Mouse (Mus musculus) heart, postnatal 25 days (tissue): Measurements from ENCODE around the gene AI597479. TPM values are rescaled to one million over a fixed set of nuclear protein-coding genes. Genes with fewer than 3 reads are reported as not detected.

Experiments
- DNase-seq: peaks from one replicate; pipeline ENCODE4 v3.0.0; 2022; ENCODE audit warnings: low spot score
- intact Hi-C: fragments of 180-260 bp; cut with DNase I; formaldehyde crosslinking; loops from one replicate; pipeline ENCODE4 v1.15.1; 2025
- total RNA-seq, 2 experiments: library from RNA; stranded (reverse); gene quantifications; 2 replicates each; pipeline ENCODE4 v1.2.3; 2021

The AI597479 gene
- total RNA-seq, 2 experiments from 2014 or later: 18.6 to 19.5 TPM

DNA sequence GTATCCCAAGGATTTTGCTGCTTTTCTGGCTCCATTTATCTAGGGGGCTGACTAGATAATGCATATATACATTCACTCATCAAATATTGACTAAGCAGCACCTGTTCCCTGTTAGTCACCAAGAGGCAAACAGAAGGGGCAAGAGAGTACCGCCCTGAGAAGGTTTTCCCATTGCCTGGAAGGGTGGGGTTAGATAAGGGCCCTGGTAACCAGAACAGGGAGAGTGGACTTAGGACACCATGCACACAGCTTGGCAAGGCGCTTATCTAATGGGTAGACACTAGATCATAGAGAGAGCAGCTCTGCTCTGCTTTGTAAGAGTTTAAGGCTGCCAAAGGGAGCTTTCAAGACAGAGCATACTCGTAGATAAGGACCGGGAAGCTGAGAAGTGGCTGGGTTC is 54.1 kb downstream of the AI597479 start:
- no peak for DNase-seq
- intact Hi-C loops: no loop called here

DNA sequence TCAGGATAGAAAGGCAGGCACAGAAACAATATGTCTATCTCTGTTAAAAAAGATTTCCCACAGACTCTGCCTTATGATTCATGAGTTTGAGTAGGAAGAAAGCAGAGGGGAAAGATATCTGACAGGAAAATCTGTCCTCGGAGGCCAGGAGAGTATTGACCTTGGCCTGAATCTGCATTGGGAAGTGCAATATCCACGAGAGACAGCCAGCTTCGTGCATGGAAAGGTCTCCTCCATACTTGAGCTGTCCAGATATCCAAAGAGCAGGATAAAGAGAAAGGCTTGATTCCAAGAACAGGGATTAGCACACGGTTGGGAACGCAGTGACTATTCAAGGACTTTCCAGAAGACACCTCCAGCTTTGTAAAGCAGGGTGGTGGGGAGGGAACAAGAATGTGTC is 55.0 kb downstream of the AI597479 start:
- intact Hi-C loops: no loop called here
- no peak for DNase-seq

DNA sequence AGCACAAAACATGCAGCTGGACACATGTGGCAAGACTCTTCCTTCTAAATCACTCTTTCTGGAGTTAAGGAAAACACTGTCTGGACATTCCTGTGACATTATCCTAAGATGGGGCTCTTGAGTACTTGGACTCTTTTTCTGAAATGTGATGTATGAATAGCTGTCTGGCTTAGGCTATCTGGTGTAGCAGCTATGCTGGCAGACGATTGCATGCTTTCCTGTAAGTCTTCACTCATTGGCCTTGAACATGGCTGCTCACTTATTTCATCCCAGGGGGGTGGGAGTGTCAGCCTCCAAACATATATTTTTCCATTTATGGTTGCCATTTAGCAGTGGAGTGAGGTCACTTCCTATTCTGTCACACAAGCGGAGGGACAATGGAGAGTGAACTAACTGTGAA is 56.0 kb downstream of the AI597479 start:
- intact Hi-C loops: no loop called here
- DNase-seq: no peak

DNA sequence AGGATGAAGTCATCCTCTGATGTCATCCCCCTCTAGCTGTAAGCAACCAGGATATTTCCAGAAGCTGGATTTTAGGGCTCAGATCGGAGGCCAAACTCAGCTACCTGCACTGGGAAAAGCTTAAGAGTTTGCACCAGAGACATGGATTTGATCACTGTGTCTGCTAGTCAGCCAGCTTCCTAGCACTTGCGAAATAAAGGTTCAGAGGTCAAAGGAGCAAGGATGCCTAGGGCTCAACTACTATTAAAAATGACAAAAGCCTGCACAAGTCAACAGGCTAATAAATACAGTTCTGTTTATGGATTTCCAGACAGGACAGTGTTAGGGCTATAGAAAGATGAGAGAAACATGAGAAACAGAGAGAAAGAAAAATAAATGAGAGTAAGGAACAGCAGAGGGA is 59.4 kb downstream of the AI597479 start:
- no peak for DNase-seq
- intact Hi-C loops: no loop called here

DNA sequence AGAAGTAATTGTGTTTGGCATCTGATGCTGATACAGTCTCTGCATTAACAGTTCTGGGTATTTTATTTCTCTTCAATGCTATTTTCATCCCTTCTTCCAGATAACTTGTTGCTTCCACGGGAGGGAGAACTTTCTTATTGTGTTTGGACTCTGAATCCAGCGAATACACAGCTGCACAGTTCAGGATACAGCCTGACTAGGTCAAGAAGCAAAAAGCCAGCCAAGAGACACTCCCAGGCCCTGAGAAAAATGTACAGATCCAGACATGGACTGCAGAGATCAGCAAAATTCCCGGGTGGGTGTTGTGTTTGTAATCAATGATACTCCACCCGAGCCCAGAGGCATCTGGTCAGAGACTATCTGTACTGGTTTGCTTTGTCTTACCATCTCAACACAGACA is 60.9 kb downstream of the AI597479 start:
- no peak for DNase-seq
- intact Hi-C loops: no loop called here

DNA sequence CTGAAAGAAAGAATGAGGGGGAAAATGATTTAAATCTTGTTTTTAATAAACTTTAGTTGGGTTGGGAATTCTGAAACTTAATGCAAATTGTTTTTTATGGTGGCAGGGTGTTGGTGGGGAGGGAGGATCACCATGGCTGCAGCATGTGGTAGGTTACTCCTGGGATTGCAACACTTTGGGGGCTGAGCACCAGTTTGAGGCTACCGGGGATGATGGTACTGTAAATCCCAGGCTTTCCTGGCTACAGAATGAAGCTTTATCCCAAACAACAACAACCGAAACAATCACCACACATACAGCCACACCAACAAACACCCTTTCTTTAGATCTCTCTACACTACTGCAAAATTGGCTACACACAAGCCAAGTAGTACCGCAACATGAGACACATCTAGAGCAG is 63.9 kb downstream of the AI597479 start:
- no peak for DNase-seq
- intact Hi-C loops: no loop called here

DNA sequence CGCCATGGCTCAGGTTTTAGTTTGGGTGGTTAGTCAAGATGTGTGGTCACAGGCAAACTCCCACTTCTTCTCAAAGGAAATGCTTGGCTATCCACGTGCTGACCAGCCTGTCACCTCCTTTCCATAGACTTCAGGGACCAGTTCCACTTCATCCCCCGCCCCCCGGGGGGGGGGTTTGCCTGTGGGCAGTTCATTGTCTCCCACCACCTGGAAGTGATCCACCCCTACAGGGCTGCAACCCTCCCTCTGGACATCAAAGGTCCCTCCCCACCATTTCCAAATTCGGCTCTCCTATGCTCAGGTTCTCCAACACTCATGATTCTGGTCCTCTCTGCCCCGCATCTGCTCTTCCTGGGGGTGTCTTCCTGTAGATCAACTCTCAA is 64.6 kb downstream of the AI597479 start:
- intact Hi-C loops: no loop called here
- DNase-seq: no peak

DNA sequence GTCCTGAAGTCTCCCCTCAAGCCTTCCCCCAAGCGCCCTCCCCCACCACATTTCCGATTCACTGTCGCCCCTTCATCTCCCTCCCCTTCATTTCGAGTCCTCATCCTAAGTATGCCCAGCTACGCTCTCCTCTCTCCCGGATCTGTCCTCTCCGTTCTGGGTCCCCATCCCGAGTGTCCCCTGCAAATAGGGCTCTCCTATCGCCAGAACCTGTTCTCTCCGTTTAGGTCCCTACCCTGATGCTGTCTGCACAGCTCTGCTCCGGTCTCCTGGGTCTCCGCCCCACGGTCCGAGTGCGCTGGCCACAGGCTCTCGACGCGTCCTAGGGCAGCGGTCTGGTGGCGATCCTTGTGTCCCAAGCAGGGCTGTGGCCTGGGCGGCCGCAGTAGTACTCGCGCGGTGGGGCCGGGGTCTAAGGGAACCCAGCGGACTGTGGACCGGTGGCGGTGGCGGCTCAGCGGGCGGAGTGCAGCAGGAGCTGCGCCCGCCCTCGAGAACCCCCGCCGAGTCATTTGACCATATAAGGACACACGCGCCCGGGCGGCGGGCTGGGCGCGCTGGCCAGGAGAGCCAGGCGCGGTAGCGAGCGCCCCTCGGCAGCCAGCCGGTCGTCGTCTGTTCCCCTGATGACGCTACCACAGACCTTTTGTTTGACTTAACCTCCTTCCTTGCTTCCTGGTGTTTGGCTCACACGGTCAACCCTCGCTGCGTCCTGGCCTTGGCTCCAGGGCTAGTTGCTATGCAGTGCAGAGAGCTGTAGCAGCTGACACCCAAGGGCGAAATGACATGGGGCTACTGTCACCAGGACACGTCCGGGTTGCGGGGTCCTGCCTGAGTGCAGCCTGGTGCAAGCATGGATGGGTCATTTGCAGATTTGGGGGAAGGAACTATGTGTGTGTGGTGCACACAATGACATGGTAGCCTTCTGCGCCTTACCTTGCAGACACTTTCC is 65.2 kb downstream of the AI597479 start:
- intact Hi-C loops: no loop called here
- peak; percentile 61 for DNase-seq

DNA sequence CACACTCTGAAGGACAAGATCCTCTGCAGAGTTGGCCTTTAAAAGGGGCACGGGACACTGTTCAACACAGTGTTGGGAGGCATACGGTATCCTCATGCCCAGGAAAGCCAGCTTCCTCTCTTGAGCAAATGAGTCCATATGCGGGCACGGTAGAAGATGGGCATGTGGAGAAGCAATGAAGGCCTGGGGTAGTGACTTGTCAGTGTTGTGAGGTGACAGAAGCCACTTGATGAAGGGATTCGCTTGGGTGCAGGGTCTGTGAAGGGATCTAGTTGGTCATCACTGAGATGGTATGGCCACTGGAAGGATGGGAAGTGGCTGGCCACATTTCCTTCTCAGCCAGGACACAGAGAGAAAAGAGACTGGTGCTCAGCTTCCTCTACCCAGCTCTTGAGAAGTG is 66.1 kb downstream of the AI597479 start:
- DNase-seq: no peak

More for the DNA sequence above, 66.1 kb downstream of the AI597479 start:
- intact Hi-C loops: no loop called here

Other genes starting within 250 kb of the AI597479 start
- gene Mrps9, start 247.5 kb upstream of the AI597479 start, total RNA-seq: 100 to 1,000 TPM; 104 to 111 TPM
- under 1 TPM; 0.23 to 0.34 TPM for gene Gpr45, start 145.8 kb upstream of the AI597479 start, total RNA-seq
- 10 to 100 TPM; 12.9 to 13.2 TPM for gene Tgfbrap1, start 73 bp upstream of the AI597479 start, total RNA-seq
- gene Fhl2, start 98.3 kb downstream of the AI597479 start, total RNA-seq: 1,000 to 10,000 TPM; 2,139 to 2,275 TPM